Mouse (Mus musculus) bone marrow macrophage, adult 2 months (primary cell): Measurements from ENCODE around the gene Cpeb4.

ENCODE experiments used
- CTCF ChIP-seq: IDR thresholded peaks from 2 replicates; pipeline ENCODE4 v1.5.1; 2012; ENCODE audit warnings: low read depth, mild to moderate bottlenecking, low read length, moderate library complexity
- POLR2A ChIP-seq: IDR thresholded peaks from 2 replicates; pipeline ENCODE4 v1.6.1; 2012; ENCODE audit warnings: mild to moderate bottlenecking, low read depth, low read length, borderline replicate concordance

GRCm38 (mm10) chr11:31850995-31851394 is 21.0 kb upstream of the Cpeb4 start:
- no peak for TF ChIP-seq CTCF
- TF ChIP-seq POLR2A = no peak
